Mouse (Mus musculus): ENCODE data around the gene Krt16. TPM values are rescaled to one million over a fixed set of nuclear protein-coding genes. Genes with fewer than 3 reads are reported as not detected.
"Not testable (repeated sequence)": the region's sequence is repeated elsewhere in the genome, so short reads cannot be mapped to it uniquely, and the experiment has no call there.

The Krt16 gene
- polyA plus RNA-seq, 1 experiment from 2014 or later = not detected

- no peaks in the 10 kb centered on the region for H3K4me1 ChIP-seq (ENCODE audit: control insufficient read depth, insufficient read depth, low read length)
- WGBS = 82% methylated on average over 9 of the region's 9 CpGs
- no peak for ATAC-seq (ENCODE audit: low read depth)
- H3K4me2 ChIP-seq (ENCODE audit: low read depth, low read length) = no peak overlapping the region
- no peak overlapping the region for H3K4me3 ChIP-seq (ENCODE audit: low read depth, low read length)
- no peak overlapping the region for H3K27ac ChIP-seq (ENCODE audit: low read depth, low read length)
- H3K36me3 ChIP-seq (ENCODE audit: control insufficient read depth, insufficient read depth, low read length) = no peaks in the 10 kb centered on the region
- H3K9me3 ChIP-seq (ENCODE audit: control insufficient read depth, low read length) = no peaks in the 10 kb centered on the region
- no peaks in the 10 kb centered on the region for H3K27me3 ChIP-seq (ENCODE audit: control insufficient read depth, insufficient read depth, low read length)
- H3K9ac ChIP-seq (replicated peaks; ENCODE audit: low read depth, low read length) = no peak overlapping the region
Measured at GRCm38 (mm10) chr11:100261235-100261605, 12.5 kb upstream of the Krt16 start.

DNA sequence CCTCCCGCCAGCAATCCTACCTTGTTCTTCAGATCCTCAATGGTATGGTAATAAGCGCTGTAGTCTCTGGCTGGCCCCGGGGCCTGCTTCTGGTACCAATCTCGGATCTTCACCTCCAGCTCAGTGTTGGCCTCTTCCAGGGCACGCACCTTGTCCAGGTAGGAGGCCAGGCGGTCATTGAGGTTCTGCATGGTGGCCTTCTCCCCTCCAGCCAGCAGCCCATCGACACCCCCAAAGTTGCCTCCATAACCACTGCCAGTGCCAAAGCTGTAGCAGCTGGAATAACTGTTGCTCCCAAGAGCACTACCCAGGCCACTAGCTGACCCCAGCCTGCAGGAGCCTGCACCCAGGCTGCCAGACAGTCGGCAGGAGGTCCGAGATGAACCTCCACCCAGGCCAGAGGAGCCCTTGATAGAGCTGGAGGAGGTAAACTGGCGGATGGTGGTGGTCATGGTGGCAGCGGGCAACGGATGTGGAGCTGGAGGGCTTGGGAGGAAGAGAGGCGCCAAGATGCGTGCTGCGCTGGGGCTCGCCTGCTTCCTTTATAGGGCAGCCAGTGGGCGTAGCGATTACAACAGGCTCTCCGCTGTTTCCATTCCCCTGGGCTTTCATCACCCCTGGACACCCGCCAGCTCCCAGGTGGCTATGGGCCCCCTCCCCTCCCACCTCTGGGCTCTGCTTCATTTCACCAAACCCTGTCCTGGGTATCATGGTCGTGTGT, 12.0 kb upstream of the Krt16 start, which contains the start of gene Krt17:
Gene Krt17 (minus strand): TSS at position 516 of the 721 bp plus-strand sequence.
- WGBS = 75% methylated on average over 21 of the region's 21 CpGs
- Histone ChIP-seq H3K27me3 (ENCODE audit: control insufficient read depth, insufficient read depth, low read length) (no peaks in the 10 kb centered on the region), H3K4me3 (ENCODE audit: low read depth, low read length) (no peak within 1 kb of the TSS), H3K9me3 (ENCODE audit: control insufficient read depth, low read length) (no peaks in the 10 kb centered on the region), H3K9ac (replicated peaks; ENCODE audit: low read depth, low read length) (no peak within 1 kb of the TSS), H3K27ac (ENCODE audit: low read depth, low read length) (no peak within 1 kb of the TSS), H3K4me1 (ENCODE audit: control insufficient read depth, insufficient read depth, low read length) (no peaks in the 10 kb centered on the region), H3K4me2 (ENCODE audit: low read depth, low read length) (no peak within 1 kb of the TSS), H3K36me3 (ENCODE audit: control insufficient read depth, insufficient read depth, low read length) (no peaks in the 10 kb centered on the region)
- no peak for ATAC-seq (ENCODE audit: low read depth)

DNA sequence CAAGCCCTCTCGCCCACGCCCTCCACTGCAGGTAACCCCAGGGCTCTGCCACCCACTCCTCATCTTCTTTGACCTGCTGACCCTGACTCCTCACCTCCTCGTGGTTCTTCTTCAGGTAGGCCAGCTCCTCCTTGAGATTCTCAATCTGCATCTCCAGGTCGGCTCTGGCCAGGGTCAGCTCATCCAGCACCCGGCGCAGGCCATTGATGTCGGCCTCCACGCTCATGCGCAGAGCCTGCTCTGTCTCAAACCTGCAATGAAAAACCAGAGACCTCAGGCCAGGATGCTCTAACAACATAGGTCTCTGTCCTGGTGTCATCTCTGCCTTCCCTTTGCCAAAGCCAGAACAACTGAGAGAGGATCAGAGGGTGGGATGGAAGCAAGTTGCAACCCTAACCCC, 10.4 kb upstream of the Krt16 start:
- no peaks in the 10 kb centered on the region for H3K27me3 ChIP-seq (ENCODE audit: control insufficient read depth, insufficient read depth, low read length)
- no peak for ATAC-seq (ENCODE audit: low read depth)
- no peak overlapping the region for H3K4me2 ChIP-seq (ENCODE audit: low read depth, low read length)
- WGBS = 88% methylated on average over 9 of the region's 9 CpGs
- no peak overlapping the region for H3K4me3 ChIP-seq (ENCODE audit: low read depth, low read length)
- no peaks in the 10 kb centered on the region for H3K36me3 ChIP-seq (ENCODE audit: control insufficient read depth, insufficient read depth, low read length)
- H3K27ac ChIP-seq (ENCODE audit: low read depth, low read length) = no peak overlapping the region
- H3K9ac ChIP-seq (replicated peaks; ENCODE audit: low read depth, low read length) = no peak overlapping the region
- no peaks in the 10 kb centered on the region for H3K4me1 ChIP-seq (ENCODE audit: control insufficient read depth, insufficient read depth, low read length)
- no peaks in the 10 kb centered on the region for H3K9me3 ChIP-seq (ENCODE audit: control insufficient read depth, low read length)

DNA sequence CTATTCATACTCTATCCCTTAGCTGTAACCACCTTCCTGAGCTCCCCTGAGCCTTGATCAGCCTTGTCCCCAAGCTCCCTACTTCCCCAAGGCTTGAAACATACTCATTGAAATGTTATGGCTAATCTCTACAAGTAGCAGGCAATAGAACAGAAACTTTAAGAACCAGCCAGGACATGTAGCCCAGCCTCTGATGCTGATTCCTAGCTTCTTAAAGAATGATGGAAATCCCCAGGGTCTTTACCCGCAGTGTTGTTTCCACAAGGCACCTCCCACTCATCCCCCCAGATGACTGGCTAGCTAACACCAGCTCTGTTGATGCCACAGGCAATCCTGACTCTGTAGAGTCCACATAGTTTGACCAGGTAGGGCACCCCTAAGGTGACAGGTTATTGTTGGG, 9.3 kb upstream of the Krt16 start:
- H3K4me1 ChIP-seq (ENCODE audit: control insufficient read depth, insufficient read depth, low read length) = no peaks in the 10 kb centered on the region
- 96% methylated on average over 1 of the region's 1 CpGs for WGBS
- no peak overlapping the region for H3K4me3 ChIP-seq (ENCODE audit: low read depth, low read length)
- H3K27me3 ChIP-seq (ENCODE audit: control insufficient read depth, insufficient read depth, low read length) = no peaks in the 10 kb centered on the region
- H3K9me3 ChIP-seq (ENCODE audit: control insufficient read depth, low read length) = no peaks in the 10 kb centered on the region
- no peak for ATAC-seq (ENCODE audit: low read depth)
- no peak overlapping the region for H3K27ac ChIP-seq (ENCODE audit: low read depth, low read length)
- no peak overlapping the region for H3K9ac ChIP-seq (replicated peaks; ENCODE audit: low read depth, low read length)
- H3K4me2 ChIP-seq (ENCODE audit: low read depth, low read length) = no peak overlapping the region
- H3K36me3 ChIP-seq (ENCODE audit: control insufficient read depth, insufficient read depth, low read length) = no peaks in the 10 kb centered on the region

GRCm38 (mm10) chr11:100255514-100255913, 6.8 kb upstream of the Krt16 start:
- Histone ChIP-seq H3K9ac (replicated peaks; ENCODE audit: low read depth, low read length) (no peak overlapping the region), H3K4me1 (ENCODE audit: control insufficient read depth, insufficient read depth, low read length) (no peaks in the 10 kb centered on the region), H3K27me3 (ENCODE audit: control insufficient read depth, insufficient read depth, low read length) (no peaks in the 10 kb centered on the region), H3K4me2 (ENCODE audit: low read depth, low read length) (no peak overlapping the region), H3K4me3 (ENCODE audit: low read depth, low read length) (no peak overlapping the region), H3K27ac (ENCODE audit: low read depth, low read length) (no peak overlapping the region), H3K36me3 (ENCODE audit: control insufficient read depth, insufficient read depth, low read length) (no peaks in the 10 kb centered on the region), H3K9me3 (ENCODE audit: control insufficient read depth, low read length) (no peaks in the 10 kb centered on the region)
- WGBS = 91% methylated on average over 6 of the region's 6 CpGs
- ATAC-seq (ENCODE audit: low read depth) = no peak

DNA sequence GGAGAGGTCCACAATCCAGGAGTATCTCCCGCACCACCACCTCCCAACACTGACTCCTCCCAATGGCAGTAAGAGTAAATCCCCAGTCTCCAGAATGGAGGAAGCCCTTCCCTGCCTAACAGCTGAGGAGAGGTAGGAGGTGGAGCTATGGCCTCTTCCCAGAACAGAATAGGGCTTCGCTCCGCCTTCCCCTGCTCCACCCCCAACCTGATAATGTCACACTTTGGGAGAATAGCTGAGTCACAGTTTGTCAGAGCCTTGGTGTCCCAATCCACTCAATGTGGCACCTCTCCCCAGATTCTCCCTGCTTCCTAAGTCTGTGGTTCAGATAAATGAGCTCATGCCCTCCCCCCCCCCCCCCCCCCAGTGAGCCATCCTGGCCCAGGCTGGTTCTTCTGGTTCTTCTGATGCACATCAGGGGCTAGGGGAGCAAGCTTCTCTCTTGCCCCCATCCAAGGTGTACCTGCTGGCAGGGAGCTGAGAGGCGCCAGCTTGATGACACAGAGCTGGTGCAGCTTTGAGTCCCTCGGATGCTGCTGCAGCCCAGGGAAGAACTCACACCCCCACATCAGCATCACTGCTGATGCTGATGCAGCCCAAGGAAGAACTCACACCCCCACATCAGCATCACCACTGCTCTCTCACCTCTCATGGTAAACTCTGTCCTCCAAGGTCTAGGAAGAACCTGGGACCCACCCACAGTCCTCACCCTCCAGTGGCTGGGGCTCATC, 5.8 kb upstream of the Krt16 start:
- Histone ChIP-seq H3K27ac (ENCODE audit: low read depth, low read length) (no peak overlapping the region), H3K27me3 (ENCODE audit: control insufficient read depth, insufficient read depth, low read length) (no peaks in the 10 kb centered on the region), H3K36me3 (ENCODE audit: control insufficient read depth, insufficient read depth, low read length) (no peaks in the 10 kb centered on the region), H3K4me3 (ENCODE audit: low read depth, low read length) (no peak overlapping the region), H3K4me2 (ENCODE audit: low read depth, low read length) (no peak overlapping the region), H3K9ac (replicated peaks; ENCODE audit: low read depth, low read length) (no peak overlapping the region), H3K9me3 (ENCODE audit: control insufficient read depth, low read length) (no peaks in the 10 kb centered on the region), H3K4me1 (ENCODE audit: control insufficient read depth, insufficient read depth, low read length) (no peaks in the 10 kb centered on the region)
- no peak for ATAC-seq (ENCODE audit: low read depth)
- WGBS = 67% methylated on average over 5 of the region's 5 CpGs

DNA sequence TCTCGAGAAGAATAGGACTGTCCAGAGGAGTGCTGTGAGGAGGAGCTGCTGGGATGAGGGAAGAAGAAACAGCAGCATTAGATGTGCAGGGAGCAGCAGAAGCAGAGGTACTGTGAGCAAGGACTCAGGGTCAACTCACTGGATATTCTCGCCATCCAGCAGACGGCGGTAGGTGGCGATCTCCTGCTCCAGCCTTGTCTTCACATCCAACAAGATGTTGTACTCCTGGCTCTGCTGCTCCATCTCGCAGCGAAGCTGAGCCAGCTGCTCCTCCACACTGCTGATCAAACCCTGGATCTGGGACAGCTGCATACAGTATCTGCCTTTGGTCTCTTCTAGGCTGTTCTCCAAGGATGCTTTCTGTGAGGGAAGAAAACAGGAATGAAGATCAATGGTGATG, 2.2 kb downstream of the Krt16 start:
- H3K27me3 ChIP-seq (ENCODE audit: control insufficient read depth, insufficient read depth, low read length); H3K4me1 ChIP-seq (ENCODE audit: control insufficient read depth, insufficient read depth, low read length); ATAC-seq (ENCODE audit: low read depth); H3K9ac ChIP-seq (replicated peaks; ENCODE audit: low read depth, low read length); H3K27ac ChIP-seq (ENCODE audit: low read depth, low read length); H3K4me3 ChIP-seq (ENCODE audit: low read depth, low read length); H3K4me2 ChIP-seq (ENCODE audit: low read depth, low read length); H3K36me3 ChIP-seq (ENCODE audit: control insufficient read depth, insufficient read depth, low read length); H3K9me3 ChIP-seq (ENCODE audit: control insufficient read depth, low read length): not testable (repeated sequence)
- WGBS = 73% methylated on average over 7 of the region's 7 CpGs

DNA sequence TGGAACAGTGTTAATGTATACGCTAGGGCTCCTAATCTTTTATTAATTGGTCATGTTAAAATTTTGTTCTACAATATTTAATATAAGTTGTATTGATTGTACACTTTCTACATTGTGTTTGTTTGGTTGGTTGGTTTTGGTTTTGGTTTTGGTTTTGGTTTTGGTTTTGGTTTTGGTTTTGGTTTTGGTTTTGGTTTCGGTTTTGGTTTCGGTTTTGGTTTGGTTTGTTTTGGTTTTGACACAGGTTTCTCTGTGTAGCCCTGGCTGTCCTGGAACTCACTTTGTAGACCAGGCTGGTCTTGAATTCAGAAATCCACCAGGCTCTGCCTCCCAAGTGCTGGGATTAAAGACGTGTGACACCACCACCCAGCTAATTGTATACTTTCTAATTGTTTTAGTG, 8.4 kb downstream of the Krt16 start:
- H3K27ac ChIP-seq (ENCODE audit: low read depth, low read length); ATAC-seq (ENCODE audit: low read depth); H3K4me1 ChIP-seq (ENCODE audit: control insufficient read depth, insufficient read depth, low read length); H3K9me3 ChIP-seq (ENCODE audit: control insufficient read depth, low read length); H3K36me3 ChIP-seq (ENCODE audit: control insufficient read depth, insufficient read depth, low read length); H3K27me3 ChIP-seq (ENCODE audit: control insufficient read depth, insufficient read depth, low read length); H3K4me2 ChIP-seq (ENCODE audit: low read depth, low read length); H3K4me3 ChIP-seq (ENCODE audit: low read depth, low read length); H3K9ac ChIP-seq (replicated peaks; ENCODE audit: low read depth, low read length): not testable (repeated sequence)
- 93% methylated on average over 4 of the region's 4 CpGs for WGBS

GRCm38 (mm10) chr11:100221741-100222140, 27.0 kb downstream of the Krt16 start:
- H3K27ac ChIP-seq (ENCODE audit: low read depth, low read length) = no peak overlapping the region
- H3K9me3 ChIP-seq (ENCODE audit: control insufficient read depth, low read length) = no peaks in the 10 kb centered on the region
- H3K27me3 ChIP-seq (ENCODE audit: control insufficient read depth, insufficient read depth, low read length) = no peaks in the 10 kb centered on the region
- H3K4me3 ChIP-seq (ENCODE audit: low read depth, low read length) = no peak overlapping the region
- no peak overlapping the region for H3K4me2 ChIP-seq (ENCODE audit: low read depth, low read length)
- no peaks in the 10 kb centered on the region for H3K4me1 ChIP-seq (ENCODE audit: control insufficient read depth, insufficient read depth, low read length)
- H3K9ac ChIP-seq (replicated peaks; ENCODE audit: low read depth, low read length) = no peak overlapping the region
- ATAC-seq (ENCODE audit: low read depth) = no peak
- 28% methylated on average over 8 of the region's 8 CpGs for WGBS
- H3K36me3 ChIP-seq (ENCODE audit: control insufficient read depth, insufficient read depth, low read length) = no peaks in the 10 kb centered on the region
